Mouse (Mus musculus) limb, embryonic 13.5 days (tissue): ENCODE measurements at regions not wholly inside any gene's neighbourhood (a gene's known extent, or its start where the extent isn't known, plus 50 kb on each side); places are given as distances from the start of the nearest gene placed in this dataset.

Source experiments
- ATAC-seq: fragments of 200-750 bp; cut with Nextera tagmentation; 2 replicates; pipeline ENCODE4 v1.8.0; 2017; ENCODE audit warnings: low read depth, moderate number of reproducible peaks, moderate TSS enrichment; ENCODE audit not compliant: low FRiP score
- H3K27ac ChIP-seq: fragments of 300-500 bp; sonication (generic); 2 replicates; pipeline ENCODE4 v1.5.1; 2015; ENCODE audit warnings: inconsistent platforms, mild to moderate bottlenecking, moderate library complexity
- H3K27me3 ChIP-seq: fragments of 300-500 bp; sonication (generic); 2 replicates; pipeline ENCODE4 v1.6.1; 2015; ENCODE audit warnings: mild to moderate bottlenecking, inconsistent platforms
- H3K36me3 ChIP-seq: fragments of 300-500 bp; sonication (generic); 2 replicates; pipeline ENCODE4 v1.6.1; 2015; ENCODE audit warnings: inconsistent platforms, mild to moderate bottlenecking, moderate library complexity
- H3K4me1 ChIP-seq: fragments of 300-500 bp; sonication (generic); 2 replicates; pipeline ENCODE4 v1.6.1; 2015; ENCODE audit warnings: inconsistent platforms
- H3K4me2 ChIP-seq: fragments of 300-500 bp; sonication (generic); replicated peaks from 2 replicates; pipeline ENCODE4 v1.6.1; 2015; ENCODE audit warnings: inconsistent platforms, mild to moderate bottlenecking, moderate library complexity
- H3K4me3 ChIP-seq: fragments of 300-500 bp; sonication (generic); 2 replicates; pipeline ENCODE4 v1.5.1; 2015; ENCODE audit warnings: moderate library complexity, mild to moderate bottlenecking, inconsistent platforms
- H3K9ac ChIP-seq: fragments of 300-500 bp; sonication (generic); 2 replicates; pipeline ENCODE4 v1.6.1; 2015; ENCODE audit warnings: mild to moderate bottlenecking, inconsistent platforms
- H3K9me3 ChIP-seq: fragments of 300-500 bp; sonication (generic); 2 replicates; pipeline ENCODE4 v1.6.1; 2016; ENCODE audit warnings: inconsistent platforms
- WGBS: fragments of 180-500 bp; shearing (Covaris S2); methylation state at CpG from one replicate; pipeline ENCODE4 v1.1.7; 2015; 5-methylcytosine and 5-hydroxymethylcytosine counted together

GRCm38 (mm10) chr3:58317240-58317639, 97.3 kb upstream of the Tsc22d2 start:
- Histone ChIP-seq H3K9ac (no peak overlapping the region), H3K27me3 (no peaks in the 10 kb centered on the region), H3K36me3 (no peaks in the 10 kb centered on the region), H3K4me2 (no peak overlapping the region), H3K9me3 (no peaks in the 10 kb centered on the region), H3K4me1 (peaks cover 12% of the 10 kb centered on the region), H3K27ac (no peak overlapping the region), H3K4me3 (no peak overlapping the region)
- ATAC-seq: no peak
- 44% methylated on average over 2 of the region's 2 CpGs for WGBS

DNA sequence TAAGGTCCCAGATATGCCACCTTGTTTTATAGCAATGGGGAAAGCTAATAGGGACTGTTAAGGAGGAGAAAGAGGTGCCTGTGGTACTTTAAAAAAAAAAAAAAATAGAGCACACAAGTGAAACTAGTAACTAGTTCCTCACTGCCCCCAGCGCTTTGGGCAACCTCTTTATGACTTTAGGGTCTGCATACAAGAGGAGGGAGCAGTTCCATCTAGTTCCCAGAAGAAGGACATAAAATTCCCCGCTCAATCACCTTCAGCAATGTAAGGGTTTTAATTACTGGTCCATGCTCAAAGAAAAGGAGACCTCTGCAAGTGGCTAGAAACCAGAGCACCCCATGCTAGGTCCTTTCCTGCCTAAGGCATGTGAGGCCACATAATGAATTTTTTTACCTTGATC, 95.8 kb upstream of the Tsc22d2 start:
- no peaks in the 10 kb centered on the region for H3K36me3 ChIP-seq
- 24% methylated on average over 2 of the region's 2 CpGs for WGBS
- H3K27me3 ChIP-seq: no peaks in the 10 kb centered on the region
- no peak for ATAC-seq
- no peaks in the 10 kb centered on the region for H3K9me3 ChIP-seq
- no peak overlapping the region for H3K4me3 ChIP-seq
- no peak overlapping the region; the same call in 1 of the 2 replicates for H3K27ac ChIP-seq
- no peak overlapping the region for H3K4me2 ChIP-seq
- H3K9ac ChIP-seq: no peak overlapping the region
- peaks cover 12% of the 10 kb centered on the region for H3K4me1 ChIP-seq

DNA sequence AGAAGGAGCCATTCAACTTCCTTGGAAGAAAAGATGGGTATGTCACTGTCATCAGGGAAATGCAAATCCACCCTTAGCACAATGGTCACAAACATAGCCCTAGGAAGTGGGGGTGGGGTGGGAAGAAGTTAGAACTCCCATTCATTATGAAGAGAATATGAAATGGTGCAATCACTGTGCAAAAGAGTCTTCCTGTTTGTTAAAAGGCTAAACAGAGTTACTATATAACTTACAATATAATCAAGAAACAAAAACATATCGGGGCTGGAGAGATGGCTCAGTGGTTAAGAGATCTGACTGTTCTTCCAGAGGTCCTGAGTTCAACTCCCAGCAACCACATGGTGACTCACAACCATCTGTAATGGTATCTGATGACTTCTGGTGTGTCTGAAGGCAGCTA, 95.1 kb upstream of the Tsc22d2 start:
- ATAC-seq: no peak
- peaks cover 12% of the 10 kb centered on the region for H3K4me1 ChIP-seq
- H3K36me3 ChIP-seq: no peaks in the 10 kb centered on the region
- no peaks in the 10 kb centered on the region for H3K27me3 ChIP-seq
- no peak overlapping the region for H3K27ac ChIP-seq
- no peak overlapping the region for H3K9ac ChIP-seq
- no peaks in the 10 kb centered on the region for H3K9me3 ChIP-seq
- H3K4me3 ChIP-seq: no peak overlapping the region
- 92% methylated on average over 1 of the region's 1 CpGs for WGBS
- no peak overlapping the region for H3K4me2 ChIP-seq

- Histone ChIP-seq H3K4me1 (peaks cover 12% of the 10 kb centered on the region), H3K27ac (no peak overlapping the region), H3K4me2 (no peak overlapping the region), H3K9ac (no peak overlapping the region), H3K9me3 (no peaks in the 10 kb centered on the region), H3K36me3 (no peaks in the 10 kb centered on the region), H3K4me3 (no peak overlapping the region), H3K27me3 (no peaks in the 10 kb centered on the region)
- 69% methylated on average over 4 of the region's 4 CpGs for whole genome bisulfite sequencing
- no peak for ATAC-seq
Measured at GRCm38 (mm10) chr3:58320812-58321211, 93.7 kb upstream of the Tsc22d2 start.

DNA sequence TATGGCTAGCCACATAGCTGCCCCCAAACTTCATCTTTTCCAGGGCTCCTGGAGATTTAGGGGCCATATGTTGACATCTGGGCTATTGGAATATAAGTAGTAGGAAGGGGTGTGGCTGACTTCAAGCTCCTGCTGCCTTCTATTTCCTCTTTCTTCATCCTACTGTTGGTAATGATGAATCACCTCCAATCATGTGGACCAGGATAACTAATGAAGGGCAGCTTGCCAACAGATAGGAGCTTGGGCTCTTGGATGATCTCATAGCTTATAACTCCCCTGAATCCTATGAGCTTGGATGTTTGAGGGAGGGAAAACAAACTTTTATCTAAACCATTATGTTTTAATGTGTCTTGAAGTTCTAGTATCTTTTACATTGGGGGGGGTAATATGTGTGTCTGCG, 92.2 kb upstream of the Tsc22d2 start:
- H3K4me3 ChIP-seq: no peak overlapping the region
- no peak overlapping the region for H3K27ac ChIP-seq
- H3K36me3 ChIP-seq: no peaks in the 10 kb centered on the region
- peaks cover 12% of the 10 kb centered on the region for H3K4me1 ChIP-seq
- no peaks in the 10 kb centered on the region for H3K27me3 ChIP-seq
- no peaks in the 10 kb centered on the region for H3K9me3 ChIP-seq
- WGBS: 93% methylated on average over 1 of the region's 1 CpGs
- ATAC-seq: no peak
- H3K4me2 ChIP-seq: no peak overlapping the region
- no peak overlapping the region for H3K9ac ChIP-seq

- Histone ChIP-seq H3K4me3 (no peak overlapping the region), H3K27me3 (no peaks in the 10 kb centered on the region), H3K4me2 (no peak overlapping the region), H3K9ac (no peak overlapping the region), H3K27ac (no peak overlapping the region), H3K9me3 (no peaks in the 10 kb centered on the region), H3K4me1 (no peaks in the 10 kb centered on the region), H3K36me3 (no peaks in the 10 kb centered on the region)
- 72% methylated on average over 2 of the region's 2 CpGs for WGBS
- no peak for ATAC-seq
Measured at GRCm38 (mm10) chr3:58327721-58328120, 86.8 kb upstream of the Tsc22d2 start.

- H3K27ac ChIP-seq: no peak overlapping the region
- H3K9me3 ChIP-seq: no peaks in the 10 kb centered on the region
- ATAC-seq: no peak
- no peaks in the 10 kb centered on the region for H3K27me3 ChIP-seq
- no peaks in the 10 kb centered on the region for H3K36me3 ChIP-seq
- no peak overlapping the region for H3K9ac ChIP-seq
- H3K4me3 ChIP-seq: no peak overlapping the region
- no peak overlapping the region for H3K4me2 ChIP-seq
- WGBS: 79% methylated on average over 2 of the region's 2 CpGs
- H3K4me1 ChIP-seq: peaks cover 14% of the 10 kb centered on the region
Measured at GRCm38 (mm10) chr3:58330186-58330585, 84.3 kb upstream of the Tsc22d2 start.

GRCm38 (mm10) chr3:58333997-58334396, 80.5 kb upstream of the Tsc22d2 start:
- Histone ChIP-seq H3K9ac (no peak overlapping the region), H3K4me3 (peak overlapping the region; percentile 11; the same call in 1 of the 2 replicates), H3K27me3 (no peaks in the 10 kb centered on the region), H3K4me1 (peaks cover 24% of the 10 kb centered on the region), H3K9me3 (no peaks in the 10 kb centered on the region), H3K36me3 (no peaks in the 10 kb centered on the region), H3K27ac (peak overlapping the region; percentile 33; the same call in 1 of the 2 replicates), H3K4me2 (peak overlapping the region; percentile 48)
- ATAC-seq: no peak
- WGBS: 22% methylated on average over 7 of the region's 7 CpGs

DNA sequence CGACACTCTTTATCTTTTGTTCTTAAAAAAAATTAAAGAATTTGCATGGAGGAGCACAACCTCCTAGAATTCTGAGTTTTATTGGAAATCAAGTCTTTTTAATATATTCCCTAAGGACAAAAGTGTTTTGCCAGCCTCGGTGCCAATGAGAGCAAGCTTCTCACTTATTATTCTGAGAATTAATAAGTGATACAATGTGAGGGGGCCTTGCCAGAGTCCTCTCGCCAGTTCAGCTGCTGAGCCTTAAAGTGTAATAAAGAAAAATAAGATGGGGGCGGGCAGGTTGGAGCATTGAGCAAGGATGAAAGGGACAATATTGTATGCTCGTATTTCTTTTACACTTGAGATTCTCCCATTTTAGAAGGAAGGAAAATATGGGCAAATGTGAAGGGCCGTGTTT, 79.2 kb upstream of the Tsc22d2 start:
- Histone ChIP-seq H3K36me3 (no peaks in the 10 kb centered on the region), H3K4me2 (no peak overlapping the region)
- WGBS: 40% methylated on average over 6 of the region's 6 CpGs

GRCm38 (mm10) chr3:58336135-58336534, 78.4 kb upstream of the Tsc22d2 start:
- no peak for ATAC-seq
- no peaks in the 10 kb centered on the region for H3K27me3 ChIP-seq
- WGBS: 52% methylated on average over 5 of the region's 5 CpGs

More for the DNA sequence above, 79.2 kb upstream of the Tsc22d2 start:
- no peak overlapping the region for H3K27ac ChIP-seq
- no peak overlapping the region for H3K4me3 ChIP-seq
- no peaks in the 10 kb centered on the region for H3K9me3 ChIP-seq
- no peak; the same call in 1 of the 2 replicates for ATAC-seq
- H3K27me3 ChIP-seq: no peaks in the 10 kb centered on the region
- no peak overlapping the region for H3K9ac ChIP-seq
- peaks cover 24% of the 10 kb centered on the region for H3K4me1 ChIP-seq

DNA sequence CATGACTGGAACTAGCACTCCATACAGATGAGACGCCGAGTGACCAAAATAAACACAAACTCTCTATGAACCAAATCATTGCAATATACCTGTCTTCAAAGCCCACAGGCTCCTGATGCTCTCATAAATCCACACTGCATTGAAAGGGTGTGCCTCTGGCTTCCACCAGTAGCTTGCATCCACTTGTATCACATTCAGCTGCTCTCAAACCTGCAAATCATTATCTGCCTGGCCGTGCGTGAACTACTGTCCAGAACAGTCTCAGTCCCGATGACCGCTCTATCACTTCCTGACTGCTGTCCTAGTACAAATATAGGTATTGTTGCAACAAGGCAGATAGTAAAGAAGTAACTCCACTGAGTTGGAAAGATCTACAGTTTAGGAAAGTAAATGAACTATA, 77.9 kb upstream of the Tsc22d2 start:
- no peak for ATAC-seq
- H3K9ac ChIP-seq: no peak overlapping the region
- no peaks in the 10 kb centered on the region for H3K36me3 ChIP-seq
- no peaks in the 10 kb centered on the region for H3K9me3 ChIP-seq
- H3K4me3 ChIP-seq: no peak overlapping the region
- 65% methylated on average over 6 of the region's 6 CpGs for WGBS
- no peak overlapping the region for H3K27ac ChIP-seq
- H3K4me1 ChIP-seq: peaks cover 24% of the 10 kb centered on the region
- H3K27me3 ChIP-seq: no peaks in the 10 kb centered on the region
- H3K4me2 ChIP-seq: no peak overlapping the region

More at GRCm38 (mm10) chr3:58336135-58336534, 78.4 kb upstream of the Tsc22d2 start:
- Histone ChIP-seq H3K9ac (no peak overlapping the region), H3K4me1 (peaks cover 24% of the 10 kb centered on the region), H3K4me3 (no peak overlapping the region), H3K4me2 (no peak overlapping the region), H3K27ac (peak overlapping the region; percentile 16; the same call in 1 of the 2 replicates), H3K36me3 (no peaks in the 10 kb centered on the region), H3K9me3 (no peaks in the 10 kb centered on the region)

- peaks cover 15% of the 10 kb centered on the region for H3K4me1 ChIP-seq
- no peak overlapping the region for H3K27ac ChIP-seq
- no peak overlapping the region for H3K4me3 ChIP-seq
- 86% methylated on average over 7 of the region's 7 CpGs for WGBS
- H3K9ac ChIP-seq: no peak overlapping the region
- H3K27me3 ChIP-seq: no peaks in the 10 kb centered on the region
- H3K4me2 ChIP-seq: no peak overlapping the region
- no peak for ATAC-seq
- H3K9me3 ChIP-seq: no peaks in the 10 kb centered on the region
- no peaks in the 10 kb centered on the region for H3K36me3 ChIP-seq
Measured at GRCm38 (mm10) chr3:58338976-58339375, 75.5 kb upstream of the Tsc22d2 start.

DNA sequence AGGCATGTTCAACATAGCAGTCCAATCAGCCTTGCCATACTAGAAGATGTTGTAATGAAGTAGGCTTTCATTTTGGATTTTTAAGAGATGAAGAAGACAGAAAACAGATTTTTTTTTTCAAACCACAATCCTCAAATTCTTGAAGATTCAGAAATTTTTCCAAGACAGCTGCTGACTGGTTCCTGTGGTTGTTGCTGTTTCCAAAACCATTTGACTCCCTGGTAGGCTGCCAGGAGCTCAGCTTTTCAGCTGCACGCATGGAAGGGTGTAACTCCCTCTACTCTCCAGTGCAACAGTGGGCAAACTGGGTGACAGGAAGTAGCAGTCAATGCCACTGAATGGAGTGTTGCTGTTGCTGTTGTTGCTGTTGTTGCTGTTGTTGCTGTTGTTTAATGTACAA, 72.4 kb upstream of the Tsc22d2 start:
- 73% methylated on average over 1 of the region's 1 CpGs for WGBS
- no peak overlapping the region for H3K4me3 ChIP-seq
- H3K9ac ChIP-seq: no peak overlapping the region
- H3K4me1 ChIP-seq: no peaks in the 10 kb centered on the region
- H3K4me2 ChIP-seq: no peak overlapping the region
- no peaks in the 10 kb centered on the region for H3K36me3 ChIP-seq
- ATAC-seq: no peak
- H3K9me3 ChIP-seq: no peaks in the 10 kb centered on the region
- H3K27ac ChIP-seq: no peak overlapping the region
- no peaks in the 10 kb centered on the region for H3K27me3 ChIP-seq
